Mouse (Mus musculus) CH12.LX (cell line): ENCODE results near the gene Serpinf1. TPM values are rescaled to one million over a fixed set of nuclear protein-coding genes. Genes with fewer than 3 reads are reported as not detected.

ENCODE experiments used
- DNase-seq: peaks from one replicate; pipeline ENCODE4 v3.0.0-alpha.2; 2013; ENCODE audit errors: extremely low read depth
- H3K27ac ChIP-seq: 2 replicates; pipeline ENCODE4 v1.5.1; 2012; ENCODE audit warnings: low read depth, mild to moderate bottlenecking, control low read depth, moderate library complexity; ENCODE audit not compliant: insufficient read depth
- H3K27me3 ChIP-seq: replicated peaks from 2 replicates; pipeline ENCODE3; 2012; ENCODE audit warnings: inconsistent platforms
- H3K36me3 ChIP-seq, 2 experiments: replicated peaks in 1 of 2; 2 replicates each; pipeline versions ENCODE3 to v1.6.1; 2012; ENCODE audit warnings: inconsistent platforms in 1 of 2, low read length in 1 of 2, mild to moderate bottlenecking in 1 of 2, mixed read lengths in 1 of 2, moderate library complexity in 1 of 2; ENCODE audit not compliant: control insufficient read depth in 1 of 2, insufficient read depth in 1 of 2
- H3K4me1 ChIP-seq, 2 experiments: 2 replicates each; pipeline ENCODE4 v1.6.1; 2012; ENCODE audit warnings: inconsistent platforms in 1 of 2, moderate library complexity in 1 of 2; ENCODE audit not compliant: insufficient read depth in 2 of 2, control insufficient read depth in 1 of 2
- H3K4me2 ChIP-seq: 2 replicates; pipeline ENCODE4 v1.6.1; 2012; ENCODE audit warnings: low read depth, mild to moderate bottlenecking, control low read depth; ENCODE audit not compliant: poor library complexity, insufficient read depth, severe bottlenecking
- H3K4me3 ChIP-seq, 3 experiments: fragments of 150-350 bp in 1 of 3; sonication (generic) in 1 of 3; replicated peaks in 1 of 3; 2 replicates each; pipeline versions ENCODE3 to v1.5.1; 2011 to 2012; ENCODE audit warnings: low read depth in 2 of 3, low read length in 2 of 3, mild to moderate bottlenecking in 2 of 3, moderate library complexity in 2 of 3, control low read depth in 1 of 3, improper control_type of control experiment in 1 of 3, inconsistent platforms in 1 of 3, mixed read lengths in 1 of 3; ENCODE audit not compliant: poor library complexity in 1 of 3
- H3K79me2 ChIP-seq: replicated peaks from 2 replicates; pipeline ENCODE4 v1.6.1; 2012; ENCODE audit warnings: mild to moderate bottlenecking, moderate library complexity; ENCODE audit not compliant: control insufficient read depth, poor library complexity, insufficient read depth, severe bottlenecking; ENCODE audit errors: extremely low read depth
- H3K9ac ChIP-seq: 2 replicates; pipeline ENCODE4 v1.6.1; 2012; ENCODE audit warnings: low read depth, mild to moderate bottlenecking, control low read depth, moderate library complexity; ENCODE audit not compliant: insufficient read depth
- H3K9me3 ChIP-seq: replicated peaks from 2 replicates; pipeline ENCODE3; 2012; ENCODE audit warnings: low read length, inconsistent platforms, mixed read lengths
- BHLHE40 ChIP-seq: IDR thresholded peaks from 2 replicates; pipeline ENCODE4 v1.6.1; 2011; ENCODE audit warnings: mild to moderate bottlenecking, low read depth, low read length, improper control_type of control experiment
- CHD2 ChIP-seq: IDR thresholded peaks from 2 replicates; pipeline ENCODE4 v1.6.1; 2011; ENCODE audit warnings: low read length, improper control_type of control experiment
- CTCF ChIP-seq, 2 experiments: IDR thresholded peaks in 1 of 2; conservative IDR thresholded peaks in 1 of 2; 2 replicates each; pipeline ENCODE4 v1.5.1; 2011 to 2012; ENCODE audit warnings: low read depth in 2 of 2, low read length in 2 of 2, improper control_type of control experiment in 1 of 2, inconsistent platforms in 1 of 2, mild to moderate bottlenecking in 1 of 2, moderate library complexity in 1 of 2
- E2F4 ChIP-seq: IDR thresholded peaks from 2 replicates; pipeline ENCODE4 v1.6.1; 2011; ENCODE audit warnings: low read depth, low read length, improper control_type of control experiment; ENCODE audit not compliant: insufficient replicate concordance
- ELF1 ChIP-seq: IDR thresholded peaks from 2 replicates; pipeline ENCODE4 v1.6.1; 2014; ENCODE audit warnings: low read depth, mild to moderate bottlenecking, inconsistent platforms, low read length, improper control_type of control experiment
- EP300 ChIP-seq: IDR thresholded peaks from 2 replicates; pipeline ENCODE4 v1.6.1; 2011; ENCODE audit warnings: low read length, improper control_type of control experiment
- GABPA ChIP-seq: IDR thresholded peaks from 2 replicates; pipeline ENCODE4 v1.6.1; 2012; ENCODE audit warnings: low read depth, low read length, improper control_type of control experiment, inconsistent platforms; ENCODE audit not compliant: insufficient replicate concordance
- HCFC1 ChIP-seq: IDR thresholded peaks from 2 replicates; pipeline ENCODE4 v1.6.1; 2012; ENCODE audit warnings: low read depth, mild to moderate bottlenecking, inconsistent platforms, low read length, improper control_type of control experiment
- JUN ChIP-seq: IDR thresholded peaks from 2 replicates; pipeline ENCODE4 v1.6.1; 2011; ENCODE audit warnings: low read depth, mild to moderate bottlenecking, low read length, improper control_type of control experiment, moderate library complexity; ENCODE audit not compliant: insufficient read depth
- JUND ChIP-seq: conservative IDR thresholded peaks from 2 replicates; pipeline ENCODE4 v1.6.1; 2011; ENCODE audit warnings: low read depth, low read length, improper control_type of control experiment
- KAT2A ChIP-seq: IDR thresholded peaks from 2 replicates; pipeline ENCODE4 v1.6.1; 2012; ENCODE audit warnings: low read length, improper control_type of control experiment, inconsistent platforms; ENCODE audit not compliant: insufficient replicate concordance
- MAFK ChIP-seq: IDR thresholded peaks from 2 replicates; pipeline ENCODE4 v1.6.1; 2011; ENCODE audit warnings: low read length, improper control_type of control experiment; ENCODE audit not compliant: insufficient replicate concordance
- MAZ ChIP-seq: IDR thresholded peaks from 2 replicates; pipeline ENCODE4 v1.6.1; 2012; ENCODE audit warnings: low read depth, mild to moderate bottlenecking, inconsistent platforms, low read length, improper control_type of control experiment, moderate library complexity
- NRF1 ChIP-seq: IDR thresholded peaks from 2 replicates; pipeline ENCODE4 v1.6.1; 2014; ENCODE audit warnings: low read depth, mild to moderate bottlenecking, inconsistent platforms, low read length, improper control_type of control experiment, moderate library complexity
- PAX5 ChIP-seq: IDR thresholded peaks from 2 replicates; pipeline ENCODE4 v1.6.1; 2012; ENCODE audit warnings: low read length, inconsistent platforms, mixed read lengths
- RAD21 ChIP-seq: IDR thresholded peaks from 2 replicates; pipeline ENCODE4 v1.6.1; 2011; ENCODE audit warnings: low read depth, mild to moderate bottlenecking, low read length, improper control_type of control experiment, moderate library complexity
- RCOR1 ChIP-seq: conservative IDR thresholded peaks from 2 replicates; pipeline ENCODE4 v1.6.1; 2012; ENCODE audit warnings: low read depth, mild to moderate bottlenecking, inconsistent platforms, low read length, improper control_type of control experiment
- SIN3A ChIP-seq: IDR thresholded peaks from 2 replicates; pipeline ENCODE4 v1.6.1; 2012; ENCODE audit warnings: low read length, improper control_type of control experiment, inconsistent platforms
- USF1 ChIP-seq: IDR thresholded peaks from 2 replicates; pipeline ENCODE4 v1.6.1; 2014; ENCODE audit warnings: low read depth, mild to moderate bottlenecking, inconsistent platforms, low read length, improper control_type of control experiment
- USF2 ChIP-seq: conservative IDR thresholded peaks from 2 replicates; pipeline ENCODE4 v1.6.1; 2011; ENCODE audit warnings: low read depth, low read length, improper control_type of control experiment
- ZKSCAN1 ChIP-seq: IDR thresholded peaks from 2 replicates; pipeline ENCODE4 v1.6.1; 2012; ENCODE audit warnings: low read depth, inconsistent platforms, low read length, improper control_type of control experiment, borderline replicate concordance
- ZMIZ1 ChIP-seq: IDR thresholded peaks from 2 replicates; pipeline ENCODE4 v1.6.1; 2012; ENCODE audit warnings: low read depth, mild to moderate bottlenecking, inconsistent platforms, low read length, improper control_type of control experiment
- ZNF384 ChIP-seq: IDR thresholded peaks from 2 replicates; pipeline ENCODE4 v1.6.1; 2012; ENCODE audit warnings: low read depth, low read length, improper control_type of control experiment, inconsistent platforms
- dilution Hi-C: fragments of 300-500 bp; cut with MboI; formaldehyde crosslinking; loops from 2 replicates; pipeline ENCODE4 v1.14.3; 2020; ENCODE audit warnings: low sequenced_read_pairs; ENCODE audit not compliant: extremely low pct_unique_long_range_greater_than_20kb, extremely low pct_ligation_motif_present
- in situ Hi-C: fragments of 300-500 bp; cut with MboI; formaldehyde crosslinking; loops from 3 replicates; pipeline ENCODE4 v1.14.3; 2019; ENCODE audit warnings: low sequenced_read_pairs, low pct_ligation_motif_present, low pct_unique_long_range_greater_than_20kb, mixed read lengths
- polyA plus RNA-seq: library from polyadenylated mRNA; unstranded; fragments of >175 nt; gene quantifications from 2 replicates; pipeline ENCODE4 v1.2.1, GENCODE M21; 2012; ENCODE audit warnings: low read depth; ENCODE audit not compliant: insufficient read length
- total RNA-seq, 2 experiments: library from RNA; depleted of rRNA; stranded (reverse); fragments of 300-350 nt in 1 of 2; fragments of >200 nt in 1 of 2; gene quantifications; 2 replicates each; pipeline ENCODE4 v1.2.3; 2012 to 2014

Serpinf1 gene
- total and polyA plus RNA-seq, 3 experiments: 26.0 to 131 (median 56.5) TPM

DNA sequence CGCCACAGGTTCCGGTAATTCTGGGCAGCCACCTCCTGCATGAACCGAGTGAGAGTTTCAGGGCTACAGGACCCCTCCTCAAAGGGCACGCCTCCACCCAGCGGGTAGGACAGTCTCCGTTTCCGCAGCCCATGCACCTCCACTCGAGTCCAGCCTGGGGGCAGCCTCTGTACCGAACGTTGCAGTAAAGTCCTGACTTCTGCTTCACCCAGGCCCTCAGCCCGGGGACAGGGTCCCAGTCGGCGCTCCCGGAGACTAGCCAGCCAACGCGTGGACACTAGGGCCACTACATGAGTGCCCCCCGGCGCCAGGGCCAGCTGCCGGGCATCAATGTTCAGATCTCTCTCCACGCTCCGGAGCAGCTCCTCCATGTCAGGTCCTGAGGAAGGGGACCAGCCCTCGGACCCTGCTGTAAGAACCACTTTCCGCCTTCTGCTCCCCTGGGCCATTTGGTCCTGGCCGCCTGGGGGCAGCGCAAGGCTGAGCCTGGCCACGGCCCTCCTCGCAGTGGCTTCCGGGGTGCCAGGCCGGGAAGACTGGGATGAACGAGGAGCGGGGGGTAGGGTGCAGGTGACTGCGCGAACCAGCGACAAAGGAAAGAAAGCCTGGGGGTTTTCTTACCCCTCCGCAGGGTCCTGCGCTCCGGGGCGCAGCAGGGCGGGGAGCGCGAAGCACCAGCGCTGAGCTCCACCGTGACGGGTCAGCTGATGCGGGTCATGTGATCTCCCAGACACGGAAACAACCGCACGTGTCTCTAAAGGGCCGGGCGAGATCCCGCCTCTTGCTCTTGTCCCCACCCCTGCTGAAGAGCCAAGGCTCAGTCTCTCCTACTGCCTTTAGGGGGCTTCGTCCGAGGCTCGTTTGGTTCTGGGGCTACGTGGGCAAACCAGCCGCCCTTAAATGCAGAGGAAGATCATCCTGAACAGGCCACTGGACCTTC lies 31.8 kb upstream of the Serpinf1 start, which contains the start of gene Wdr81 (continued):
- TF ChIP-seq KAT2A: 0 out of 2 replicates have a peak, but pooled peaks have one; percentile 43
- TF ChIP-seq USF2: peak; percentile 100
- TF ChIP-seq MAZ: no peak
- TF ChIP-seq CHD2: no peak
- no peak for TF ChIP-seq GABPA
- TF ChIP-seq CTCF (conservative IDR thresholded peaks at IDR 0.05 in 1 of 2, IDR thresholded peaks at IDR 0.05 in 1 of 2; ENCODE audit: low read depth in 2 of 2, low read length in 2 of 2): peak in 1 of 2 experiments; percentile 66; a peak in 2 of 4 replicates
- TF ChIP-seq JUN: no peak
- no peak for TF ChIP-seq PAX5
- TF ChIP-seq, all 38 proteins: peak for 22

- dilution Hi-C loops: no loop called here
- H3K36me3 ChIP-seq: peaks cover 34 to 48% of the 10 kb centered on the region in 2 experiments
- H3K4me3 ChIP-seq: no peak overlapping the region
- H3K27me3 ChIP-seq: no peaks in the 10 kb centered on the region
- no peak overlapping the region for H3K27ac ChIP-seq
- no peaks in the 10 kb centered on the region for H3K79me2 ChIP-seq
- H3K4me1 ChIP-seq: peaks cover 32 to 81% of the 10 kb centered on the region in 2 experiments
- no peak overlapping the region for H3K9ac ChIP-seq
- DNase-seq: no peak
- no peak overlapping the region for H3K4me2 ChIP-seq
- in situ Hi-C loops: no loop called here
- H3K9me3 ChIP-seq: no peaks in the 10 kb centered on the region
- TF ChIP-seq E2F4 (no peak), EP300 (no peak), RCOR1 (no peak), JUND (no peak), BHLHE40 (no peak), ZNF384 (no peak), ELF1 (no peak), USF1 (no peak), MAFK (no peak), SIN3A (no peak), ZKSCAN1 (no peak), KAT2A (no peak), NRF1 (no peak), HCFC1 (no peak), RAD21 (no peak), ZMIZ1 (no peak)
These were observed 30.5 kb upstream of the Serpinf1 start for GRCm38 (mm10) chr11:75452812-75453557.
